Mouse (Mus musculus) small intestine, adult 2 months (tissue): Measurements from ENCODE around the gene Grk1. TPM values are rescaled to one million over a fixed set of nuclear protein-coding genes. Genes with fewer than 3 reads are reported as not detected.

ENCODE experiments used
- H3K27ac ChIP-seq: fragments of 200-500 bp; 2 replicates; pipeline ENCODE4 v1.5.1; 2012; ENCODE audit warnings: low read depth, low read length, control low read depth, inconsistent platforms; ENCODE audit not compliant: insufficient read depth
- H3K27me3 ChIP-seq: fragments of 200-500 bp; 2 replicates; pipeline ENCODE4 v1.6.1; 2012; ENCODE audit warnings: mild to moderate bottlenecking, moderate library complexity, low read length, inconsistent platforms; ENCODE audit not compliant: control insufficient read depth, insufficient read depth
- H3K36me3 ChIP-seq: fragments of 200-500 bp; 2 replicates; pipeline ENCODE4 v1.6.1; 2012; ENCODE audit warnings: mild to moderate bottlenecking, low read length, control low read depth, inconsistent platforms; ENCODE audit not compliant: control insufficient read depth, insufficient read depth
- H3K4me1 ChIP-seq: fragments of 200-500 bp; 2 replicates; pipeline ENCODE4 v1.6.1; 2012; ENCODE audit warnings: low read length, inconsistent platforms, mixed read lengths; ENCODE audit not compliant: control insufficient read depth, insufficient read depth, insufficient read length
- H3K4me3 ChIP-seq: fragments of 200-500 bp; 2 replicates; pipeline ENCODE4 v1.5.1; 2012; ENCODE audit warnings: low read depth, mild to moderate bottlenecking, control low read depth, inconsistent platforms, low read length, moderate library complexity
- CTCF ChIP-seq: fragments of 200-500 bp; IDR thresholded peaks from 2 replicates; pipeline ENCODE4 v1.5.1; 2012; ENCODE audit warnings: low read depth, mild to moderate bottlenecking, control low read depth, inconsistent platforms, low read length, moderate library complexity, mixed read lengths; ENCODE audit not compliant: insufficient replicate concordance, insufficient read length; ENCODE audit errors: extremely low read depth
- POLR2A ChIP-seq: fragments of 200-500 bp; IDR thresholded peaks from 2 replicates; pipeline ENCODE4 v1.6.1; 2012; ENCODE audit warnings: low read depth, mild to moderate bottlenecking, control low read depth, inconsistent platforms, low read length, moderate library complexity
- WGBS: fragments of 180-500 bp; shearing (Covaris S2); methylation state at CpG from one replicate; pipeline ENCODE4 v1.1.7; 2018; 5-methylcytosine and 5-hydroxymethylcytosine counted together
- polyA plus RNA-seq: library from polyadenylated mRNA; depleted of rRNA; stranded (reverse); fragments of >200 nt; gene quantifications from 2 replicates; pipeline ENCODE4 v1.2.3, GENCODE M21; 2012

Gene Grk1
- polyA plus RNA-seq, 1 experiment: not detected

DNA sequence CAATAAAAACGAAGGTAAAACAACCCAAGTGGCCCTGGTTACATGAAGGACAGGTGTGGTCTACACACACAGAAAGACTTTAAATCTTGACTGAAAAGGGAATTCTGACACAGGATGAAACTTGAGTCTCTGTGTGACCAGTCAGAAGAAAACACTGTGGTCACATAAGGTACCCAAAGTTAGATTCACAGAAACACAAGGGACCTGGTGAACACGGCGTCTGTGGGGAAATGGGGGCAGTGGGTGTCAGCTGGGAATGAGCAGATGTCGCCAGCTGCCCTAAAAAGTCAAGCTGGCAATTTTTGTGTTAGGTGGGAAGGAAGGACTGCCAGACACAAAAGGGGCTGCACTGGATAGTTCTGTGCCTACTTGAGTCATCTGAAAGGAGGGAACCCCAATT lies 21.9 kb upstream of the Grk1 start:
- 93% methylated on average over 4 of the region's 4 CpGs for WGBS
- Histone ChIP-seq H3K4me1 (no peaks in the 10 kb centered on the region; the same call in 1 of the 2 replicates), H3K27me3 (no peaks in the 10 kb centered on the region), H3K36me3 (peaks cover 14% of the 10 kb centered on the region), H3K27ac (no peak overlapping the region), H3K4me3 (no peak overlapping the region)
- TF ChIP-seq CTCF (no peak), POLR2A (no peak)

DNA sequence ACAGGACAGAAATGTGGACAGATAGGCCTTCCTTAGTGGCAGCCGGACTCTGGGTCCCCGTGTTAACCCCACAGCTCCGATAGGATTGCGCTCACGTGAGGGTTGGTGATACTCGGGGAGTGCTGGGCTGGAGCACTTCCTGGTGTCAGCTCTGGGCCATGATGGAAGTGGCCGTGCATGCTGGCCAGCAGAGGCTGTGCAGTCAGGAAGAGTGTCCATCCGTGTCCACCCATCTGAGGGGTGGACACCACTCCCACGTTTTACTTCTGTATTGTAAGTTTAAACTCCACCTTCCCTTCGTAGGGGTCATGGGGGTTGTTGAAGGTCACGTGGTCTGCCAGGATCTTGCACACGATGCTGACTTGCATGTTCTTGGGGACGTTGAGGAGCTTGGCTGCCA lies 18.5 kb upstream of the Grk1 start:
- no peaks in the 10 kb centered on the region for H3K36me3 ChIP-seq
- no peaks in the 10 kb centered on the region for H3K27me3 ChIP-seq
- TF ChIP-seq POLR2A: no peak
- no peak for TF ChIP-seq CTCF
- 65% methylated on average over 13 of the region's 13 CpGs for WGBS
- H3K4me1 ChIP-seq: no peaks in the 10 kb centered on the region; the same call in 1 of the 2 replicates
- no peak overlapping the region for H3K27ac ChIP-seq
- no peak overlapping the region for H3K4me3 ChIP-seq

DNA sequence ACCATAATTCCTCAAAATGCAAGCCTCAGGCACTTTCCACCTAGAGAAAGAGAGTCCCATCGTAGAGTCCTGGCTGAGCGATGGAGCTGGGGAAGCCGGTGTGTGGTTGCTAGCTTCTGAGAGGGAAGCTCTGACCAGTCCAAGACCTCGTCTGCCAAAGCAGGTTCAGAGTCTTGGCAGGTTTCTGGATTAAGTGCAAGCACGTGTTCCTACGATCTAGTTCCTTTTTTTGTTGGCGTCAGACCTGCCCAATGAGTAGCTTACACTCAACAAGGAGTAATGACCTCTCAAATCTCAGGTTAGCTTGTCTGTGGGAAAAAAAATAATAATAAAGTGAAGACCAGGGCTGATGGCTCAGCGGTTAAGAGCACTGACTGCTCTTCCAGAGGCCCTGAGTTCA lies 17.2 kb upstream of the Grk1 start:
- TF ChIP-seq CTCF (no peak), POLR2A (no peak)
- no peaks in the 10 kb centered on the region for H3K36me3 ChIP-seq
- 68% methylated on average over 8 of the region's 8 CpGs for WGBS
- H3K27ac ChIP-seq: no peak overlapping the region
- no peaks in the 10 kb centered on the region; the same call in 1 of the 2 replicates for H3K4me1 ChIP-seq
- no peaks in the 10 kb centered on the region for H3K27me3 ChIP-seq
- H3K4me3 ChIP-seq: no peak overlapping the region

DNA sequence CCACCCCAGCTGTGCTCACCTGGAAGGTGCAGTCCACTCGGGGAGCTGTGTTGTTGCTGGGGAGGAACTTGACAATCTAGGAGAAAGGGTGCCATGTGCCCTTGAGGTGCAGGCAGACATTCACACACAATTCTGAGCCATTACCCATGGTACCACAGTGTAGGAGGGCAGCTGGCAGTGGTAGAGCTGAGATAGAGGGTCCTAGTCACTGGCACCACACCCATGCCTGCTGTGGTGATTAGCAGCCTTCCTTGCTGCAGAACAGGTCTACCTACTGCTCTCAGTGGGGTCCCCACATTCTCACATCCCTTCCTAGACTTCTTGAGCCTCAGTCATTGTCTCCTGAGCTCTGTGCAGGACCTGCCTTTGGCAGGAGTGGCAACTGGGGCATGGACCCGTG lies 16.1 kb upstream of the Grk1 start:
- TF ChIP-seq POLR2A: no peak
- no peak overlapping the region for H3K27ac ChIP-seq
- no peaks in the 10 kb centered on the region for H3K27me3 ChIP-seq
- H3K36me3 ChIP-seq: no peaks in the 10 kb centered on the region
- H3K4me3 ChIP-seq: no peak overlapping the region
- 32% methylated on average over 2 of the region's 2 CpGs for WGBS
- no peaks in the 10 kb centered on the region for H3K4me1 ChIP-seq

DNA sequence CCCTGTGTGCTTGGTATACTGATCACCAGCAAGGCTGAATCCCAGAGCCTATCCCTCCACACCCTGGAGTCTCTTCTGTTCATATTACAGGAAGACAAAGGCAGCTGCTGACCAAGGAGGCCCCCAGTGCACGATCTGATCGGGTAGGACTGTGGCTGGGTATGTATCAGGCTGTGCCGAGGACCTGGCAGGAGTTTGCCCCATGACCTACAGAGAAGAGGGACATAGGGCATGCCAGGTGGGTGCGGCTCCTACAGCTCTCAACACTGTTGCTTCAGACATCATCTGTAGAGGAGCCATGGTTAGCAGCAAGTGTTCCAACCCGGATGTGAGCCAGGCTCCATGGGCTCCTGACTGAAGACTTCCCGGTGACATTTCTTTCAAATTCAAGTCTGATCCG lies 11.0 kb upstream of the Grk1 start:
- Histone ChIP-seq H3K4me1 (no peaks in the 10 kb centered on the region), H3K27me3 (no peaks in the 10 kb centered on the region), H3K27ac (no peak overlapping the region), H3K36me3 (no peaks in the 10 kb centered on the region), H3K4me3 (no peak overlapping the region)
- no peak for TF ChIP-seq CTCF
- TF ChIP-seq POLR2A: no peak
- WGBS: 60% methylated on average over 7 of the region's 7 CpGs

DNA sequence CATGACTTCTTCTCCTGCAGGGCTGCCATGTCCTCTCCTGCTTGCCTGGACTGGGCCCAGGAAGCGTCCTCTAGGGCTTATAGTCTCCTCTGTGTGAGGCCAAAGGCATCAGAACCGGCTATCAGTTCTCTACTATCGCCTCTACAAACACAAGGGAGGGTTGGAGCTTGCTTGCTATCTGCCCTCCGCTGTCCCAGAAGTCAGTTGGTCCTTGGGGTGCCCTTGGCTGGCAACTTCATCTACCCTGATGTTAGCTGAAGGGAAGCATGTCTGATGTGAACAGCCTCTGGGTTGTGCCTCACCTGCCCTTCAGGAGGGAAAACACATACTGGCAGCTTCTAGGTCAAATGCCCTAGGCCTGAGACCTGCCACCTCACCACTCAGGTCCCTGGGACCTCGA lies 8.2 kb upstream of the Grk1 start, which contains the start of gene Atp4b:
TSS of gene Atp4b (minus strand) at position 101 of the 400 bp plus-strand sequence.
- WGBS: 73% methylated on average over 5 of the region's 5 CpGs
- no peaks in the 10 kb centered on the region for H3K36me3 ChIP-seq
- no peak within 1 kb of the TSS for H3K4me3 ChIP-seq
- no peak within 1 kb of the TSS for H3K27ac ChIP-seq
- H3K27me3 ChIP-seq: no peaks in the 10 kb centered on the region
- no peaks in the 10 kb centered on the region for H3K4me1 ChIP-seq
- TF ChIP-seq POLR2A (no peak), CTCF (no peak)

DNA sequence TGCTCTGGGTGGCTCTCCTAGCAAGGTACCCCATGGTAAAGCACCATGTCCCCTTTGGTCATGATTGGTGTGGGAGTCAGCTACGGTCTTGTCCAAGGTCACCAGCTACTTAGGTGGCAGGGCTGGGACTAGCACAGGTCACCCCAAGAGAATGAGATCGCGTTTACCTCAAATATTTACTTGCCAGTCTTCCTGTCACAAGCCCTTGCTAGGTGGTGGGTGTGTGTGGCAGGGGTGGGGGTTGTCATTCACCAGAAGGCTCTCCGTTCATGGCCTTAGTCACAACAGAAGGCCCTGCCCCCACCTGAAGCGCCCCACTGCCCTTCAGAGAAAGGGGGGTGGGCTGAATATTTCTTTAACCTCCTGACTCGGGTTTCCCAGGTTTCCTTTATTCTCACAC lies 1.4 kb upstream of the Grk1 start:
- Histone ChIP-seq H3K27me3 (peaks cover 3% of the 10 kb centered on the region; the same call in 1 of the 2 replicates), H3K4me1 (no peaks in the 10 kb centered on the region), H3K4me3 (no peak overlapping the region), H3K27ac (no peak overlapping the region), H3K36me3 (no peaks in the 10 kb centered on the region)
- WGBS: 36% methylated on average over 6 of the region's 6 CpGs
- no peak for TF ChIP-seq CTCF
- no peak for TF ChIP-seq POLR2A

DNA sequence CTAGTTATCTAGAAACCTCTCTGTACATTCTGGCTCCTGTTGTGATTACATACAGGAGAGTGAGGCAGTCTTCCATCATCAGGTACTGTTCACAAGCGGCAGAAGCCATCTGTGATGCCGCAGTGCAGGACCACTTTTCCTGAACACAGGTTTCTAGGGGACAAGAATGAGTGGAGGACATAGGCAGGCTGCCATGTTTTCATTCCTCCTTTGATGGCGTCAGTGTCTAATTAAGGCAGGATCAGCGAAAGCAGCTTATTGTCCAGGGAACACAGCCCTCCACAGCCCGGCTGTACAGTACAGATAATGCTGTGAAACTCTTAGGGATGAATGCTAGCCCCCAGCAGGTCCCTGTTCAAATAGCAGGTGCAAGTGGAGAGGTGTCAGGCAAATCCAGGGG lies 1.1 kb downstream of the Grk1 start:
- Histone ChIP-seq H3K36me3 (no peaks in the 10 kb centered on the region), H3K4me3 (no peak overlapping the region), H3K27ac (no peak overlapping the region), H3K4me1 (no peaks in the 10 kb centered on the region), H3K27me3 (peaks cover 3% of the 10 kb centered on the region; the same call in 1 of the 2 replicates)
- 82% methylated on average over 5 of the region's 5 CpGs for WGBS
- TF ChIP-seq CTCF (no peak), POLR2A (no peak)
